Mouse (Mus musculus): Measurements from ENCODE around the gene Afp.

The Afp gene

GRCm38 (mm10) chr5:90507411-90507949 is 16.9 kb downstream of the Afp start:
- no peak for DNase-seq (ENCODE audit: low spot score)

- DNase-seq (ENCODE audit: low spot score), result no peak
Observed at GRCm38 (mm10) chr5:90509828-90510592, 19.5 kb downstream of the Afp start.

GRCm38 (mm10) chr5:90512288-90512955 is 21.9 kb downstream of the Afp start:
- DNase-seq (ENCODE audit: low spot score), result no peak

GRCm38 (mm10) chr5:90515561-90515960 is 25.0 kb downstream of the Afp start:
- no peak for DNase-seq (ENCODE audit: low spot score)

- DNase-seq (ENCODE audit: low spot score), result no peak
Observed at GRCm38 (mm10) chr5:90518356-90519100, 28.0 kb downstream of the Afp start, which contains the start of gene Afm. Afm (plus strand) TSS chr5:90518932.

- DNase-seq (ENCODE audit: low spot score), result no peak
Observed at GRCm38 (mm10) chr5:90551191-90551590, 60.7 kb downstream of the Afp start.

- no peak for DNase-seq (ENCODE audit: low spot score)
Observed at GRCm38 (mm10) chr5:90556052-90556451, 65.5 kb downstream of the Afp start.
